Mouse (Mus musculus) megakaryocyte, embryonic 14.5 days (primary cell): ENCODE measurements at regions not wholly inside any gene's neighbourhood (a gene's known extent, or its start where the extent isn't known, plus 50 kb on each side); places are given as distances from the start of the nearest gene placed in this dataset.

Source experiments
- FLI1 ChIP-seq: IDR thresholded peaks from 2 replicates; pipeline ENCODE4 v1.6.1; 2012; ENCODE audit warnings: low read length, inconsistent platforms, mixed read lengths
- GATA1 ChIP-seq: IDR thresholded peaks from 3 replicates; pipeline ENCODE4 v1.6.1; 2012; ENCODE audit warnings: mixed read lengths, low read length, inconsistent platforms, borderline replicate concordance

- TF ChIP-seq GATA1 (no peak), FLI1 (no peak)
Measured at GRCm38 (mm10) chr8:31735610-31736009, 1692.9 kb upstream of the 5930422O12Rik start.
